Mouse (Mus musculus): ENCODE measurements around the gene 5430419D17Rik.

Gene 5430419D17Rik

GRCm38 (mm10) chr7:131174121-131174520 is at the start of gene 5430419D17Rik:
TSS of gene 5430419D17Rik (plus strand) at chr7:131174402.
- no peak for DNase-seq (ENCODE audit: low spot score)

- DNase-seq (ENCODE audit: low spot score), result no peak
These were observed 44.2 kb upstream of the 5430419D17Rik start for GRCm38 (mm10) chr7:131130021-131130420.

- DNase-seq (ENCODE audit: low spot score), result no peak
These were observed 41.0 kb upstream of the 5430419D17Rik start for GRCm38 (mm10) chr7:131133181-131133580.

GRCm38 (mm10) chr7:131146214-131146613 is 28.0 kb upstream of the 5430419D17Rik start, which contains the start of gene 4933402N03Rik:
TSS of gene 4933402N03Rik (minus strand) at chr7:131146314.
- no peak for DNase-seq (ENCODE audit: low spot score)

- DNase-seq (ENCODE audit: low spot score), result no peak
These were observed 24.0 kb upstream of the 5430419D17Rik start for GRCm38 (mm10) chr7:131150179-131150578.

GRCm38 (mm10) chr7:131153044-131153443 is 21.2 kb upstream of the 5430419D17Rik start:
- DNase-seq (ENCODE audit: low spot score), result no peak

GRCm38 (mm10) chr7:131162251-131162650 is 12.0 kb upstream of the 5430419D17Rik start:
- no peak for DNase-seq (ENCODE audit: low spot score)

GRCm38 (mm10) chr7:131167771-131168170 is 6.4 kb upstream of the 5430419D17Rik start:
- no peak for DNase-seq (ENCODE audit: low spot score)

- DNase-seq (ENCODE audit: low spot score), result no peak
These were observed 5.1 kb upstream of the 5430419D17Rik start for GRCm38 (mm10) chr7:131169099-131169498.

GRCm38 (mm10) chr7:131182685-131183084 is 8.5 kb downstream of the 5430419D17Rik start:
- DNase-seq (ENCODE audit: low spot score), result no peak

- no peak for DNase-seq (ENCODE audit: low spot score)
These were observed 10.1 kb downstream of the 5430419D17Rik start for GRCm38 (mm10) chr7:131184339-131184738.

- DNase-seq (ENCODE audit: low spot score), result no peak
These were observed 12.8 kb downstream of the 5430419D17Rik start for GRCm38 (mm10) chr7:131187047-131187446.

- DNase-seq (ENCODE audit: low spot score), result no peak
These were observed 13.8 kb downstream of the 5430419D17Rik start for GRCm38 (mm10) chr7:131187996-131188395.

GRCm38 (mm10) chr7:131223086-131223485 is 48.9 kb downstream of the 5430419D17Rik start:
- no peak for DNase-seq (ENCODE audit: low spot score)

- DNase-seq (ENCODE audit: low spot score), result no peak
These were observed 61.9 kb downstream of the 5430419D17Rik start for GRCm38 (mm10) chr7:131236091-131236490.

GRCm38 (mm10) chr7:131244993-131245392 is 70.8 kb downstream of the 5430419D17Rik start:
- no peak for DNase-seq (ENCODE audit: low spot score)

- DNase-seq (ENCODE audit: low spot score), result no peak
These were observed 82.6 kb downstream of the 5430419D17Rik start for GRCm38 (mm10) chr7:131256841-131257240.

GRCm38 (mm10) chr7:131257309-131257708 is 83.1 kb downstream of the 5430419D17Rik start:
- DNase-seq (ENCODE audit: low spot score), result no peak

GRCm38 (mm10) chr7:131260946-131261345 is 86.7 kb downstream of the 5430419D17Rik start:
- no peak for DNase-seq (ENCODE audit: low spot score)

- DNase-seq (ENCODE audit: low spot score), result no peak
These were observed 90.0 kb downstream of the 5430419D17Rik start for GRCm38 (mm10) chr7:131264251-131264650.

GRCm38 (mm10) chr7:131265851-131266250 is 91.6 kb downstream of the 5430419D17Rik start:
- DNase-seq (ENCODE audit: low spot score), result no peak

GRCm38 (mm10) chr7:131297151-131297550 is 122.9 kb downstream of the 5430419D17Rik start:
- DNase-seq (ENCODE audit: low spot score), result no peak

- DNase-seq (ENCODE audit: low spot score), result no peak
These were observed 129.1 kb downstream of the 5430419D17Rik start for GRCm38 (mm10) chr7:131303340-131303739.

GRCm38 (mm10) chr7:131306733-131307132 is 132.5 kb downstream of the 5430419D17Rik start:
- DNase-seq (ENCODE audit: low spot score), result no peak

GRCm38 (mm10) chr7:131314493-131314892 is 140.3 kb downstream of the 5430419D17Rik start:
- no peak for DNase-seq (ENCODE audit: low spot score)

Measured in T-cell, adult 2 months (primary cell).